ENCODE assay signal across 24 mouse cellular contexts in genomic region chr10:97397896-97398295, GRCm38 (mm10).
DNase-seq lines count a peak whose midpoint lies in the region; ATAC-seq and TF ChIP-seq lines count a peak whose summit lies in the region.
"Had no signal": no experiment of that assay in that cellular context is flagged by ENCODE, and none has a peak within 500 bp of the region (broad histone marks: within the 10 kb centered on the region; RNA-seq: fewer than 3 reads in every experiment).

No protein-coding gene starts in this region.

- 45% methylated on average over 2 of the region's 2 CpGs for WGBS in liver, adult 2 months
- 63% methylated on average over 2 of the region's 2 CpGs for WGBS in liver, embryonic 11.5 days
- WGBS in embryonic facial prominence, embryonic 14.5 days: 79% methylated on average over 2 of the region's 2 CpGs
- WGBS in stomach, embryonic 14.5 days: 54% methylated on average over 2 of the region's 2 CpGs

- no peak for ATAC-seq in liver, embryonic 11.5 days (replicated peaks; ENCODE audit: low FRiP score)
- no peak for ATAC-seq in embryonic facial prominence, embryonic 14.5 days (ENCODE audit: low read depth)
- ATAC-seq in stomach, embryonic 14.5 days (ENCODE audit: insufficient number of reproducible peaks, insufficient read depth, low FRiP score, low read depth): no peak
- ATAC-seq in megakaryocyte, adult 5-6 weeks (ENCODE audit: poor library complexity, severe bottlenecking): no peak
- ATAC-seq: forebrain, embryonic 13.5 days; inflammation-experienced regulatory T-cells, adult 6 months; Patski had no signal

- H3K4me1 ChIP-seq in liver, adult 2 months (ENCODE audit: control insufficient read depth, insufficient read depth, low read length): no peaks in the 10 kb centered on the region
- H3K4me1 ChIP-seq in liver, embryonic 11.5 days (replicated peaks; ENCODE audit: control insufficient read depth, insufficient read depth, low read length): no peaks in the 10 kb centered on the region
- peaks cover 7% of the 10 kb centered on the region for H3K4me1 ChIP-seq in embryonic facial prominence, embryonic 14.5 days (ENCODE audit: control insufficient read depth, insufficient read depth, low read length)
- no peaks in the 10 kb centered on the region for H3K4me1 ChIP-seq in stomach, embryonic 14.5 days (ENCODE audit: control insufficient read depth, insufficient read depth, low read length)
- H3K4me1 ChIP-seq: midbrain, embryonic 10.5 days had no signal

- intact Hi-C loops in heart, postnatal 36 days (cut with DNase I): no loop called here

- H3K27ac ChIP-seq in liver, adult 2 months (replicated peaks; ENCODE audit: insufficient read depth, low read depth, low read length): no peak overlapping the region
- H3K27ac ChIP-seq in liver, embryonic 11.5 days (ENCODE audit: low read depth, low read length): no peak overlapping the region
- peak overlapping the region; percentile 61 for H3K27ac ChIP-seq in embryonic facial prominence, embryonic 14.5 days (replicated peaks; ENCODE audit: low read depth, low read length)
- H3K27ac ChIP-seq in stomach, embryonic 14.5 days (ENCODE audit: low read length): peak overlapping the region; percentile 30; the same call in 1 of the 2 replicates
- H3K27ac ChIP-seq: forebrain, embryonic 13.5 days; hindbrain, embryonic 14.5 days; layer of hippocampus, adult 2 months; liver, embryonic 14.5 days; macrophage; midbrain, embryonic 10.5 days had no signal

- H3K4me2 ChIP-seq in liver, embryonic 11.5 days: no peak overlapping the region
- no peak overlapping the region for H3K4me2 ChIP-seq in embryonic facial prominence, embryonic 14.5 days (ENCODE audit: low read depth, low read length)
- H3K4me2 ChIP-seq in stomach, embryonic 14.5 days (replicated peaks; ENCODE audit: low read depth, low read length): no peak overlapping the region
- H3K4me2 ChIP-seq: forebrain, embryonic 13.5 days; hindbrain, embryonic 14.5 days had no signal

- H3K4me3 ChIP-seq in liver, adult 2 months (ENCODE audit: insufficient read depth, low read depth, low read length): no peak overlapping the region
- H3K4me3 ChIP-seq in liver, embryonic 11.5 days (ENCODE audit: low read depth, low read length): no peak overlapping the region
- H3K4me3 ChIP-seq in embryonic facial prominence, embryonic 14.5 days (ENCODE audit: low read depth, low read length): no peak overlapping the region
- no peak overlapping the region for H3K4me3 ChIP-seq in stomach, embryonic 14.5 days (ENCODE audit: low read depth, low read length)
- H3K4me3 ChIP-seq: forebrain, embryonic 13.5 days; layer of hippocampus, adult 2 months; midbrain, embryonic 10.5 days had no signal

- TF ChIP-seq POLR2A in liver, adult 2 months (IDR thresholded peaks at IDR 0.05; ENCODE audit: extremely low read depth, insufficient read depth, low read length): no peak

- H3K27me3 ChIP-seq in liver, adult 2 months (ENCODE audit: control insufficient read depth, insufficient read depth, low read length): no peaks in the 10 kb centered on the region
- H3K27me3 ChIP-seq in liver, embryonic 11.5 days (replicated peaks; ENCODE audit: control insufficient read depth, insufficient read depth, low read length): no peaks in the 10 kb centered on the region
- H3K27me3 ChIP-seq in embryonic facial prominence, embryonic 14.5 days (replicated peaks; ENCODE audit: control insufficient read depth, insufficient read depth, low read length): no peaks in the 10 kb centered on the region
- H3K27me3 ChIP-seq in stomach, embryonic 14.5 days (ENCODE audit: control insufficient read depth, insufficient read depth, low read length): no peaks in the 10 kb centered on the region
- H3K27me3 ChIP-seq: CH12.LX; forebrain, embryonic 13.5 days; Patski had no signal

- no peak for TF ChIP-seq CTCF in liver, adult 2 months (IDR thresholded peaks at IDR 0.05; ENCODE audit: low read depth, low read length)

- H3K36me3 ChIP-seq in liver, adult 2 months (ENCODE audit: control insufficient read depth, insufficient read depth, low read length): no peaks in the 10 kb centered on the region
- H3K36me3 ChIP-seq in liver, embryonic 11.5 days (ENCODE audit: control insufficient read depth, insufficient read depth, low read length): no peaks in the 10 kb centered on the region
- H3K36me3 ChIP-seq in embryonic facial prominence, embryonic 14.5 days (ENCODE audit: control insufficient read depth, insufficient read depth, low read length): no peaks in the 10 kb centered on the region
- no peaks in the 10 kb centered on the region for H3K36me3 ChIP-seq in stomach, embryonic 14.5 days (ENCODE audit: control insufficient read depth, insufficient read depth, low read length)
- H3K36me3 ChIP-seq: G1E; midbrain, embryonic 10.5 days had no signal

- no peak overlapping the region for H3K9ac ChIP-seq in liver, adult 2 months (ENCODE audit: low read depth, low read length)
- H3K9ac ChIP-seq in liver, embryonic 11.5 days (ENCODE audit: low read depth, low read length): no peak overlapping the region
- no peak overlapping the region for H3K9ac ChIP-seq in embryonic facial prominence, embryonic 14.5 days (ENCODE audit: low read depth, low read length)
- no peak overlapping the region for H3K9ac ChIP-seq in stomach, embryonic 14.5 days (replicated peaks; ENCODE audit: low read depth, low read length)
- H3K9ac ChIP-seq: forebrain, embryonic 13.5 days; hindbrain, embryonic 14.5 days; liver, embryonic 14.5 days had no signal

- no peaks in the 10 kb centered on the region for H3K9me3 ChIP-seq in liver, embryonic 11.5 days (ENCODE audit: control insufficient read depth, low read length)
- no peaks in the 10 kb centered on the region for H3K9me3 ChIP-seq in embryonic facial prominence, embryonic 14.5 days (ENCODE audit: control insufficient read depth, low read length)
- H3K9me3 ChIP-seq in stomach, embryonic 14.5 days (ENCODE audit: control insufficient read depth, low read depth, low read length): no peaks in the 10 kb centered on the region
- H3K9me3 ChIP-seq: forebrain, embryonic 13.5 days; G1E; midbrain, embryonic 10.5 days had no signal

- DNase-seq in heart, adult 9 months (ENCODE audit: low spot score in 2 of 2): peak; percentile 38 to 59
- no peak for DNase-seq in heart, postnatal 36 days
- peak; percentile 45 for DNase-seq in liver, adult 2 months (ENCODE audit: extremely low read depth, low read depth, low spot score)
- DNase-seq in liver, embryonic 11.5 days (ENCODE audit: low spot score): no peak
- no peak for DNase-seq in embryonic facial prominence, embryonic 14.5 days (ENCODE audit: low spot score)
- DNase-seq: B cell, adult 2 months; cerebellum, adult 11-12 months; cerebellum, postnatal 10 days; heart, postnatal 14 days; kidney, postnatal 25 days; thymus, adult 2 months; thymus, postnatal 4 days had no signal

- no peaks in the 10 kb centered on the region for H3K79me2 ChIP-seq in liver, adult 2 months (ENCODE audit: control insufficient read depth, insufficient read depth, low read length)

Comparison
In these comparisons a context has a peak if more than half of its experiments do, and no peak if none do; other contexts are left out.
1. DNase-seq: peak in heart, adult 9 months (2 of 2) and liver, adult 2 months (single experiment); none in heart, postnatal 36 days (0 of 2), liver, embryonic 11.5 days (single experiment) and embryonic facial prominence, embryonic 14.5 days (single experiment).
2. H3K27ac ChIP-seq: peak in embryonic facial prominence, embryonic 14.5 days (single experiment) and stomach, embryonic 14.5 days (single experiment); none in liver, adult 2 months (single experiment) and liver, embryonic 11.5 days (single experiment).